Mouse (Mus musculus) heart, embryonic 16.5 days (tissue): Measurements from ENCODE around the gene Rasgrp3. TPM values are rescaled to one million over a fixed set of nuclear protein-coding genes. Genes with fewer than 3 reads are reported as not detected.

Experiments used
- ATAC-seq: fragments of 200-750 bp; cut with Nextera tagmentation; replicated peaks from 2 replicates; pipeline ENCODE4 v1.8.0; 2017; ENCODE audit warnings: moderate number of reproducible peaks; ENCODE audit not compliant: insufficient read depth, low FRiP score; ENCODE audit errors: extremely low read depth
- H3K27ac ChIP-seq: fragments of 300-500 bp; sonication (generic); 2 replicates; pipeline ENCODE4 v1.5.1; 2014; ENCODE audit warnings: mild to moderate bottlenecking, low read length, control low read depth, moderate library complexity
- H3K27me3 ChIP-seq: fragments of 300-500 bp; sonication (generic); 2 replicates; pipeline ENCODE4 v1.6.1; 2014; ENCODE audit warnings: low read length, mixed read lengths; ENCODE audit not compliant: control insufficient read depth, insufficient read depth
- H3K36me3 ChIP-seq: fragments of 300-500 bp; sonication (generic); 2 replicates; pipeline ENCODE4 v1.6.1; 2014; ENCODE audit not compliant: control insufficient read depth, insufficient read depth
- H3K4me1 ChIP-seq: fragments of 300-500 bp; sonication (generic); 2 replicates; pipeline ENCODE4 v1.6.1; 2014; ENCODE audit warnings: low read length, mixed read lengths; ENCODE audit not compliant: control insufficient read depth, insufficient read depth
- H3K4me2 ChIP-seq: fragments of 300-500 bp; sonication (generic); 2 replicates; pipeline ENCODE4 v1.6.1; 2014; ENCODE audit warnings: low read depth, mild to moderate bottlenecking, control low read depth, low read length
- H3K4me3 ChIP-seq: fragments of 300-500 bp; sonication (generic); 2 replicates; pipeline ENCODE4 v1.5.1; 2014; ENCODE audit warnings: mild to moderate bottlenecking, control low read depth, low read length
- H3K9ac ChIP-seq: fragments of 300-500 bp; sonication (generic); 2 replicates; pipeline ENCODE4 v1.6.1; 2014; ENCODE audit warnings: low read length, control low read depth
- H3K9me3 ChIP-seq: fragments of 300-500 bp; sonication (generic); replicated peaks from 2 replicates; pipeline ENCODE4 v1.6.1; 2016; ENCODE audit warnings: low read length; ENCODE audit not compliant: control insufficient read depth
- WGBS: fragments of 180-500 bp; shearing (Covaris S2); extraction: QIAGEN DNeasy Blood & Tissue Kit; methylation state at CpG from one replicate; pipeline ENCODE4 v1.1.7; 2014; 5-methylcytosine and 5-hydroxymethylcytosine counted together
- polyA plus RNA-seq: library from polyadenylated mRNA; unstranded; fragments of >200 nt; fragmentation: Nextera tagmentation; extraction: Ambion mirVana; gene quantifications from 2 replicates; pipeline ENCODE4 v1.2.1, GENCODE M21; 2015

Gene Rasgrp3
- polyA plus RNA-seq, 1 experiment from 2014 or later: 17.2 TPM

- peak; percentile 93 for ATAC-seq
Measured at GRCm38 (mm10) chr17:75464983-75465634, 29.4 kb downstream of the Rasgrp3 start.

GRCm38 (mm10) chr17:75465635-75465997 is 29.9 kb downstream of the Rasgrp3 start:
- H3K4me1 ChIP-seq: peaks cover 12% of the 10 kb centered on the region
- 14% methylated on average over 14 of the region's 14 CpGs for WGBS
- H3K36me3 ChIP-seq: no peaks in the 10 kb centered on the region
- ATAC-seq: no peak
- peak overlapping the region; percentile 42; the same call in 1 of the 2 replicates for H3K9ac ChIP-seq
- H3K9me3 ChIP-seq: no peaks in the 10 kb centered on the region
- peak overlapping the region; percentile 85 for H3K27ac ChIP-seq
- H3K4me2 ChIP-seq: peak overlapping the region; percentile 63
- H3K27me3 ChIP-seq: no peaks in the 10 kb centered on the region
- H3K4me3 ChIP-seq: peak overlapping the region; percentile 41

More at GRCm38 (mm10) chr17:75464983-75465634, 29.4 kb downstream of the Rasgrp3 start:
- H3K27ac ChIP-seq: peak overlapping the region; percentile 85
- peak overlapping the region; percentile 41 for H3K4me3 ChIP-seq
- H3K9ac ChIP-seq: peak overlapping the region; percentile 53
- H3K4me2 ChIP-seq: peak overlapping the region; percentile 63
- no peaks in the 10 kb centered on the region for H3K27me3 ChIP-seq
- under 1% methylated on average over 15 of the region's 15 CpGs for whole genome bisulfite sequencing
- H3K9me3 ChIP-seq: no peaks in the 10 kb centered on the region
- H3K36me3 ChIP-seq: no peaks in the 10 kb centered on the region
- H3K4me1 ChIP-seq: peaks cover 12% of the 10 kb centered on the region

GRCm38 (mm10) chr17:75466948-75467347 is 31.3 kb downstream of the Rasgrp3 start:
- H3K27ac ChIP-seq: no peak overlapping the region
- H3K27me3 ChIP-seq: no peaks in the 10 kb centered on the region
- H3K4me1 ChIP-seq: peaks cover 15% of the 10 kb centered on the region
- no peak overlapping the region for H3K4me2 ChIP-seq
- no peaks in the 10 kb centered on the region for H3K9me3 ChIP-seq
- WGBS: 72% methylated on average over 4 of the region's 4 CpGs
- no peaks in the 10 kb centered on the region for H3K36me3 ChIP-seq
- no peak overlapping the region for H3K9ac ChIP-seq
- no peak for ATAC-seq
- H3K4me3 ChIP-seq: no peak overlapping the region

- no peaks in the 10 kb centered on the region for H3K36me3 ChIP-seq
- H3K27ac ChIP-seq: no peak overlapping the region
- peaks cover 21% of the 10 kb centered on the region for H3K4me1 ChIP-seq
- no peak for ATAC-seq
- WGBS: 82% methylated on average over 2 of the region's 2 CpGs
- H3K27me3 ChIP-seq: no peaks in the 10 kb centered on the region
- H3K4me2 ChIP-seq: no peak overlapping the region
- no peaks in the 10 kb centered on the region for H3K9me3 ChIP-seq
- no peak overlapping the region for H3K4me3 ChIP-seq
- H3K9ac ChIP-seq: no peak overlapping the region
Measured at GRCm38 (mm10) chr17:75467526-75467925, 31.8 kb downstream of the Rasgrp3 start.

- H3K9ac ChIP-seq: no peak overlapping the region
- no peak for ATAC-seq
- H3K9me3 ChIP-seq: no peaks in the 10 kb centered on the region
- WGBS: 87% methylated on average over 10 of the region's 10 CpGs
- H3K36me3 ChIP-seq: no peaks in the 10 kb centered on the region
- H3K4me1 ChIP-seq: peaks cover 28% of the 10 kb centered on the region
- no peak overlapping the region for H3K4me2 ChIP-seq
- no peaks in the 10 kb centered on the region for H3K27me3 ChIP-seq
- H3K4me3 ChIP-seq: no peak overlapping the region
- H3K27ac ChIP-seq: no peak overlapping the region
Measured at GRCm38 (mm10) chr17:75468479-75469114, 32.9 kb downstream of the Rasgrp3 start.

GRCm38 (mm10) chr17:75470325-75470724 is 34.6 kb downstream of the Rasgrp3 start:
- H3K27me3 ChIP-seq: no peaks in the 10 kb centered on the region
- no peak for ATAC-seq
- peaks cover 20% of the 10 kb centered on the region for H3K4me1 ChIP-seq

GRCm38 (mm10) chr17:75470885-75471610 is 35.4 kb downstream of the Rasgrp3 start:
- Histone ChIP-seq H3K27me3 (no peaks in the 10 kb centered on the region), H3K9me3 (no peaks in the 10 kb centered on the region), H3K4me2 (no peak overlapping the region), H3K36me3 (no peaks in the 10 kb centered on the region), H3K4me1 (peaks cover 15% of the 10 kb centered on the region), H3K9ac (no peak overlapping the region), H3K4me3 (no peak overlapping the region), H3K27ac (no peak overlapping the region)
- WGBS: 89% methylated on average over 7 of the region's 7 CpGs
- ATAC-seq: no peak

More at GRCm38 (mm10) chr17:75470325-75470724, 34.6 kb downstream of the Rasgrp3 start:
- Histone ChIP-seq H3K27ac (no peak overlapping the region), H3K9me3 (no peaks in the 10 kb centered on the region), H3K4me2 (no peak overlapping the region), H3K36me3 (no peaks in the 10 kb centered on the region), H3K9ac (no peak overlapping the region), H3K4me3 (no peak overlapping the region)
- 73% methylated on average over 6 of the region's 6 CpGs for WGBS

GRCm38 (mm10) chr17:75471644-75472253 is 36.1 kb downstream of the Rasgrp3 start:
- H3K4me1 ChIP-seq: peaks cover 15% of the 10 kb centered on the region
- no peaks in the 10 kb centered on the region for H3K9me3 ChIP-seq
- no peak for ATAC-seq
- H3K36me3 ChIP-seq: no peaks in the 10 kb centered on the region
- H3K4me2 ChIP-seq: no peak overlapping the region
- WGBS: 78% methylated on average over 6 of the region's 6 CpGs
- no peak overlapping the region for H3K4me3 ChIP-seq
- H3K27me3 ChIP-seq: no peaks in the 10 kb centered on the region
- peak overlapping the region; percentile 75 for H3K27ac ChIP-seq
- no peak overlapping the region; the same call in 1 of the 2 replicates for H3K9ac ChIP-seq
